In the genomic region with DNA sequence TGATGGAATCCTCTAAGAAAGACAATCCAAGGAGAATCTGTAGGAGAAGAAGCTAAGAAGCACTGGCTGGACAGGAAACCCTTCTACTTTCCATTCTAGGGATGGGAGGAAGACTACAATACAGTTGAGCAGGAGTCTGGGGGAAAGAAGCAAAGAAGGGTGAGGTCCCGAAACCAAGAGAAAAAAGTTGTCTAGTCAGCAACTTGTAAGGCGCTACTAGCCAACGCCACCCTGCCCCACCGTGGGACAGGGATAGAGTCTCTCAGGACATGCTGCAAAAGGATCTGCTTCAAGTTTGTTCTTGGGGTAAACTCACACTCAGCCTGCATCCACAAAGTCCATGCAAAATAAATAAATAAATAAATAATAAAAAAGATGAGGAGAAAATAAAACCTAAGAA, we compare ENCODE assay signal across 10 mouse cellular contexts.
DNase-seq lines count a peak whose midpoint lies in the region; ATAC-seq and TF ChIP-seq lines count a peak whose summit lies in the region.
"Had no signal": no experiment of that assay in that cellular context is flagged by ENCODE, and none has a peak within 500 bp of the region (broad histone marks: within the 10 kb centered on the region; RNA-seq: fewer than 3 reads in every experiment).

No protein-coding gene starts in this region.

- H3K36me3 ChIP-seq in forebrain, embryonic 13.5 days (ENCODE audit: poor library complexity, severe bottlenecking) = peaks cover 2% of the 10 kb centered on the region; the same call in 1 of the 2 replicates
- no peaks in the 10 kb centered on the region for H3K36me3 ChIP-seq in hindbrain, embryonic 16.5 days (ENCODE audit: control insufficient read depth, insufficient read depth, low read length)

- no peak overlapping the region for H3K9ac ChIP-seq in forebrain, embryonic 13.5 days
- H3K9ac ChIP-seq in hindbrain, embryonic 16.5 days (ENCODE audit: low read depth, low read length) = no peak overlapping the region

- H3K4me1 ChIP-seq in forebrain, embryonic 13.5 days = peaks cover 72% of the 10 kb centered on the region
- H3K4me1 ChIP-seq in hindbrain, embryonic 16.5 days (ENCODE audit: control insufficient read depth, insufficient read depth, low read depth, low read length) = peaks cover 25% of the 10 kb centered on the region

- ATAC-seq in forebrain, embryonic 13.5 days = no peak
- ATAC-seq in hindbrain, embryonic 16.5 days = no peak
- ATAC-seq: intestine, postnatal 0 days; Patski had no signal

- H3K4me2 ChIP-seq in forebrain, embryonic 13.5 days = peak overlapping the region; percentile 45; the same call in 1 of the 2 replicates
- H3K4me2 ChIP-seq in hindbrain, embryonic 16.5 days (ENCODE audit: low read length) = no peak overlapping the region
- H3K4me2 ChIP-seq: liver, embryonic 11.5 days had no signal

- H3K27ac ChIP-seq in layer of hippocampus, adult 2 months = peak overlapping the region; percentile 40; the same call in 1 of the 2 replicates
- H3K27ac ChIP-seq in forebrain, embryonic 13.5 days = peak overlapping the region; percentile 88
- peak overlapping the region; percentile 75; the same call in 1 of the 2 replicates for H3K27ac ChIP-seq in hindbrain, embryonic 16.5 days (ENCODE audit: low read depth, low read length)

- no peak overlapping the region for H3K4me3 ChIP-seq in layer of hippocampus, adult 2 months
- no peak overlapping the region for H3K4me3 ChIP-seq in forebrain, embryonic 13.5 days
- no peak overlapping the region for H3K4me3 ChIP-seq in hindbrain, embryonic 16.5 days (ENCODE audit: low read length)

- no peak for TF ChIP-seq CTCF in layer of hippocampus, adult 2 months (conservative IDR thresholded peaks at IDR 0.05)

- DNase-seq in layer of hippocampus, adult 2 months (ENCODE audit: low spot score in 2 of 2) = no peak
- DNase-seq in layer of hippocampus, adult 18-20 months (ENCODE audit: low spot score in 2 of 2) = no peak
- no peak for DNase-seq in thymus, postnatal 25 days
- no peak for DNase-seq in adrenal gland, postnatal 4 days (ENCODE audit: low spot score in 2 of 2)
- no peak for DNase-seq in layer of hippocampus, postnatal 14 days (ENCODE audit: low spot score in 2 of 2)

- H3K27me3 ChIP-seq in forebrain, embryonic 13.5 days = no peaks in the 10 kb centered on the region
- no peaks in the 10 kb centered on the region for H3K27me3 ChIP-seq in hindbrain, embryonic 16.5 days (replicated peaks; ENCODE audit: control insufficient read depth, insufficient read depth, low read length)
- H3K27me3 ChIP-seq: Patski had no signal

- WGBS in forebrain, embryonic 13.5 days = 87% methylated on average over 4 of the region's 4 CpGs
- WGBS in hindbrain, embryonic 16.5 days = 89% methylated on average over 4 of the region's 4 CpGs

- H3K9me3 ChIP-seq in forebrain, embryonic 13.5 days (replicated peaks) = no peaks in the 10 kb centered on the region
- no peaks in the 10 kb centered on the region for H3K9me3 ChIP-seq in hindbrain, embryonic 16.5 days (ENCODE audit: control insufficient read depth, low read length)
